Mouse (Mus musculus) neural tube, embryonic 14.5 days (tissue): ENCODE data around the gene Rab7. TPM values are rescaled to one million over a fixed set of nuclear protein-coding genes. Genes with fewer than 3 reads are reported as not detected.

ENCODE experiments used
- ATAC-seq: fragments of 200-750 bp; cut with Nextera tagmentation; 2 replicates; pipeline ENCODE4 v1.8.0; 2017; ENCODE audit warnings: low read depth, mild to moderate bottlenecking, moderate TSS enrichment, moderate library complexity
- H3K27ac ChIP-seq: fragments of 300-500 bp; sonication (generic); 2 replicates; pipeline ENCODE4 v1.5.1; 2014; ENCODE audit warnings: low read depth, mild to moderate bottlenecking, control low read depth, low read length, moderate library complexity, mixed read lengths
- H3K27me3 ChIP-seq: fragments of 300-500 bp; sonication (generic); 2 replicates; pipeline ENCODE4 v1.6.1; 2014; ENCODE audit warnings: low read length; ENCODE audit not compliant: control insufficient read depth, insufficient read depth
- H3K36me3 ChIP-seq: fragments of 300-500 bp; sonication (generic); 2 replicates; pipeline ENCODE4 v1.6.1; 2014; ENCODE audit warnings: low read length, mixed read lengths; ENCODE audit not compliant: control insufficient read depth, insufficient read depth
- H3K4me1 ChIP-seq: fragments of 300-500 bp; sonication (generic); 2 replicates; pipeline ENCODE4 v1.6.1; 2014; ENCODE audit warnings: low read length; ENCODE audit not compliant: control insufficient read depth, insufficient read depth
- H3K4me2 ChIP-seq: fragments of 300-500 bp; sonication (generic); 2 replicates; pipeline ENCODE4 v1.6.1; 2014; ENCODE audit warnings: mild to moderate bottlenecking, low read depth, low read length, control low read depth
- H3K4me3 ChIP-seq: fragments of 300-500 bp; sonication (generic); 2 replicates; pipeline ENCODE4 v1.5.1; 2014; ENCODE audit warnings: low read depth, low read length, control low read depth, mixed read lengths
- H3K9ac ChIP-seq: fragments of 300-500 bp; sonication (generic); replicated peaks from 2 replicates; pipeline ENCODE4 v1.6.1; 2014; ENCODE audit warnings: low read depth, mild to moderate bottlenecking, control low read depth, low read length, mixed read lengths
- H3K9me3 ChIP-seq: fragments of 300-500 bp; sonication (generic); 2 replicates; pipeline ENCODE4 v1.6.1; 2016; ENCODE audit warnings: low read length; ENCODE audit not compliant: control insufficient read depth
- WGBS: fragments of 180-500 bp; shearing (Covaris S2); extraction: QIAGEN DNeasy Blood & Tissue Kit; methylation state at CpG from one replicate; pipeline ENCODE4 v1.1.7; 2014; 5-methylcytosine and 5-hydroxymethylcytosine counted together
- polyA plus RNA-seq: library from polyadenylated mRNA; unstranded; fragments of >200 nt; fragmentation: Nextera tagmentation; extraction: Ambion mirVana; gene quantifications from 2 replicates; pipeline ENCODE4 v1.2.1, GENCODE M21; 2014

The Rab7 gene
- polyA plus RNA-seq, 1 experiment from 2014 or later = 401 TPM

GRCm38 (mm10) chr6:88070468-88070867, 25.4 kb upstream of the Rab7 start:
- Histone ChIP-seq H3K4me1 (no peaks in the 10 kb centered on the region), H3K4me3 (no peak overlapping the region), H3K27ac (no peak overlapping the region), H3K9me3 (no peaks in the 10 kb centered on the region), H3K4me2 (no peak overlapping the region), H3K9ac (no peak overlapping the region), H3K36me3 (no peaks in the 10 kb centered on the region), H3K27me3 (no peaks in the 10 kb centered on the region)
- WGBS = 76% methylated on average over 6 of the region's 6 CpGs
- no peak for ATAC-seq

GRCm38 (mm10) chr6:88068739-88069138, 23.7 kb upstream of the Rab7 start:
- no peak for ATAC-seq
- H3K27ac ChIP-seq = no peak overlapping the region
- H3K4me2 ChIP-seq = no peak overlapping the region
- H3K36me3 ChIP-seq = no peaks in the 10 kb centered on the region
- no peak overlapping the region for H3K9ac ChIP-seq
- H3K9me3 ChIP-seq = no peaks in the 10 kb centered on the region
- 84% methylated on average over 1 of the region's 1 CpGs for WGBS
- H3K4me3 ChIP-seq = no peak overlapping the region
- H3K4me1 ChIP-seq = no peaks in the 10 kb centered on the region
- no peaks in the 10 kb centered on the region for H3K27me3 ChIP-seq

- WGBS = 64% methylated on average over 3 of the region's 3 CpGs
- Histone ChIP-seq H3K9me3 (no peaks in the 10 kb centered on the region), H3K36me3 (no peaks in the 10 kb centered on the region), H3K4me3 (no peak overlapping the region), H3K27me3 (no peaks in the 10 kb centered on the region), H3K4me2 (no peak overlapping the region), H3K27ac (no peak overlapping the region), H3K4me1 (no peaks in the 10 kb centered on the region), H3K9ac (no peak overlapping the region)
- no peak for ATAC-seq
Observed at GRCm38 (mm10) chr6:88067722-88068121, 22.7 kb upstream of the Rab7 start.

GRCm38 (mm10) chr6:88065968-88066367, 20.9 kb upstream of the Rab7 start:
- Histone ChIP-seq H3K4me3 (no peak overlapping the region), H3K27ac (no peak overlapping the region), H3K4me1 (no peaks in the 10 kb centered on the region), H3K27me3 (no peaks in the 10 kb centered on the region), H3K9me3 (no peaks in the 10 kb centered on the region), H3K9ac (no peak overlapping the region), H3K4me2 (no peak overlapping the region), H3K36me3 (no peaks in the 10 kb centered on the region)
- 52% methylated on average over 3 of the region's 3 CpGs for WGBS
- no peak for ATAC-seq

GRCm38 (mm10) chr6:88065116-88065515, 20.0 kb upstream of the Rab7 start:
- H3K4me3 ChIP-seq = no peak overlapping the region
- no peaks in the 10 kb centered on the region for H3K36me3 ChIP-seq
- no peaks in the 10 kb centered on the region for H3K4me1 ChIP-seq
- no peak overlapping the region for H3K4me2 ChIP-seq
- ATAC-seq = no peak
- no peak overlapping the region for H3K9ac ChIP-seq
- H3K27ac ChIP-seq = no peak overlapping the region
- WGBS = 62% methylated on average over 4 of the region's 4 CpGs
- no peaks in the 10 kb centered on the region for H3K27me3 ChIP-seq
- no peaks in the 10 kb centered on the region for H3K9me3 ChIP-seq

GRCm38 (mm10) chr6:88064072-88064642, 19.1 kb upstream of the Rab7 start:
- ATAC-seq = no peak
- H3K4me1 ChIP-seq = no peaks in the 10 kb centered on the region
- H3K9ac ChIP-seq = no peak overlapping the region
- H3K36me3 ChIP-seq = no peaks in the 10 kb centered on the region
- no peak overlapping the region for H3K27ac ChIP-seq
- no peaks in the 10 kb centered on the region for H3K9me3 ChIP-seq
- no peaks in the 10 kb centered on the region for H3K27me3 ChIP-seq
- no peak overlapping the region for H3K4me2 ChIP-seq
- H3K4me3 ChIP-seq = no peak overlapping the region
- WGBS = 90% methylated on average over 3 of the region's 3 CpGs

- H3K27ac ChIP-seq = no peak overlapping the region
- H3K4me3 ChIP-seq = no peak overlapping the region
- H3K9me3 ChIP-seq = no peaks in the 10 kb centered on the region
- WGBS = 87% methylated on average over 4 of the region's 4 CpGs
- no peak for ATAC-seq
- H3K9ac ChIP-seq = no peak overlapping the region
- H3K36me3 ChIP-seq = no peaks in the 10 kb centered on the region
- H3K4me1 ChIP-seq = no peaks in the 10 kb centered on the region
- no peak overlapping the region for H3K4me2 ChIP-seq
- H3K27me3 ChIP-seq = no peaks in the 10 kb centered on the region
Observed at GRCm38 (mm10) chr6:88062398-88062797, 17.3 kb upstream of the Rab7 start.

GRCm38 (mm10) chr6:88061406-88061805, 16.3 kb upstream of the Rab7 start:
- no peak overlapping the region for H3K4me2 ChIP-seq
- no peak overlapping the region for H3K4me3 ChIP-seq
- no peak overlapping the region for H3K9ac ChIP-seq
- no peak for ATAC-seq
- no peak overlapping the region for H3K27ac ChIP-seq
- no peaks in the 10 kb centered on the region for H3K36me3 ChIP-seq
- H3K27me3 ChIP-seq = no peaks in the 10 kb centered on the region
- 90% methylated on average over 4 of the region's 4 CpGs for WGBS
- no peaks in the 10 kb centered on the region for H3K4me1 ChIP-seq
- no peaks in the 10 kb centered on the region for H3K9me3 ChIP-seq

GRCm38 (mm10) chr6:88060602-88061001, 15.5 kb upstream of the Rab7 start:
- no peaks in the 10 kb centered on the region for H3K9me3 ChIP-seq
- H3K9ac ChIP-seq = no peak overlapping the region
- 89% methylated on average over 4 of the region's 4 CpGs for WGBS
- ATAC-seq = no peak
- no peak overlapping the region for H3K4me2 ChIP-seq
- H3K4me3 ChIP-seq = no peak overlapping the region
- H3K27ac ChIP-seq = no peak overlapping the region
- no peaks in the 10 kb centered on the region for H3K27me3 ChIP-seq
- H3K4me1 ChIP-seq = no peaks in the 10 kb centered on the region
- no peaks in the 10 kb centered on the region for H3K36me3 ChIP-seq
